Mouse (Mus musculus): ENCODE data around the gene Prkaca.

DNA sequence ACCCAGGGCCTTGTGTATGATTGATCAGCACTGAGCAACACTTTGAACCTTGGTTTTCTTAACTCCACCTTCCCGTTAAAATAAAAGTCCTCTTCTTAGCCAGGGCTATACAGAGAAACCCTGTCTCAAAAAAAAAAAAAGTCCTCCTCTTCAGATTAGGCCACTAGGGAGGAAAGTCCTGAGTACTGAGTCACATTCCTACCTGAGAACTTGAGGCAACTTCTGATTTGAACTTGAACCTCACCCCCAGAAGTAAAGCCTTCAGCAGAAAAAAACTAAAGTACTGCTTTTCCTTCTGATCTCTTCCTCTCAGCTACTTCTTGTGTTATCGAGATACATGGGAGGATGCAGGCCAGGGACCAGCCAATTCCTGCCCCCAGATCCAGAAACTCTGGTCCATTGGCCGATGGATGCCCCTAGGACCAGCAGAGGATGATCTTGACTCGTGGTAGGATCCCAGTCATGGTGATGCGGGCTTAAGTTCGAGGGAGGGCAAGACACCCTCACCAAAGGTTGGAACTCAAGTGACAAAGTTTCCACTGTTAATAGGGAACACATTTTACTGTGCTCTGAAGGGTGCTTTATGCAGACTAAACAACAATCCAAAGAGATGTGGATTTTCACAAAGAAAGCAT lies 30.9 kb downstream of the Prkaca start:
- TF ChIP-seq CTCF (IDR thresholded peaks at IDR 0.05; ENCODE audit: control insufficient read depth, insufficient read depth, insufficient read length), result no peak
- no peak for TF ChIP-seq MAX (IDR thresholded peaks at IDR 0.05)
- no peak for TF ChIP-seq MYOG (IDR thresholded peaks at IDR 0.05; ENCODE audit: control insufficient read depth, extremely low read depth, insufficient read length)
- no peak for TF ChIP-seq CEBPB (IDR thresholded peaks at IDR 0.05; ENCODE audit: low read depth)
